Mouse (Mus musculus) heart, postnatal 25 days (tissue): ENCODE results near the gene Adarb2. TPM values are rescaled to one million over a fixed set of nuclear protein-coding genes. Genes with fewer than 3 reads are reported as not detected.

ENCODE experiments used
- DNase-seq: peaks from one replicate; pipeline ENCODE4 v3.0.0; 2022; ENCODE audit warnings: low spot score
- intact Hi-C: fragments of 180-260 bp; cut with DNase I; formaldehyde crosslinking; loops from one replicate; pipeline ENCODE4 v1.15.1; 2025
- total RNA-seq, 2 experiments: library from RNA; stranded (reverse); gene quantifications; 2 replicates each; pipeline ENCODE4 v1.2.3; 2021

Gene Adarb2
- total RNA-seq, 2 experiments from 2014 or later = not detected

GRCm38 (mm10) chr13:8744565-8744964 is 541.9 kb downstream of the Adarb2 start:
- intact Hi-C loops = no loop called here

DNA sequence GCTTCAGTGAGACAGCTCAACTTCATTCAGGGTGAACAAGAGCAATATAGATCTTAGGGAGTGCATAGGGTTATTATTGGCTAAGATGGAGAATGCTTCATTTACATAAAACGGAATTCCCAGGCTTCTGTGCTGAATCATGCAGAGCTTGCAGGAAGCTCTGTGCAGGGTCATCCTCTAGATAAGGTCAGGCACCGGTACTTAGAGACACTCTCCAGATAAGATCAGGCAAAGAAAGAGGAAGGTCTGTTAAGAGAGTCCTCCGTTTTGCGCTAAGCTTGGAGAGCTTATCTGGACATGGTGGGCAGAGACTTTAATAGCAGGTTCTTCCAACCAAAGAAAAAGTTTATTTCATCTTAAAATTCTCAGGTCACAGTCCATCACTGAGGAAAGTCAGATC is 542.9 kb downstream of the Adarb2 start:
- intact Hi-C loops = no loop called here
- DNase-seq = no peak

More at GRCm38 (mm10) chr13:8744565-8744964, 541.9 kb downstream of the Adarb2 start:
- DNase-seq = no peak

DNA sequence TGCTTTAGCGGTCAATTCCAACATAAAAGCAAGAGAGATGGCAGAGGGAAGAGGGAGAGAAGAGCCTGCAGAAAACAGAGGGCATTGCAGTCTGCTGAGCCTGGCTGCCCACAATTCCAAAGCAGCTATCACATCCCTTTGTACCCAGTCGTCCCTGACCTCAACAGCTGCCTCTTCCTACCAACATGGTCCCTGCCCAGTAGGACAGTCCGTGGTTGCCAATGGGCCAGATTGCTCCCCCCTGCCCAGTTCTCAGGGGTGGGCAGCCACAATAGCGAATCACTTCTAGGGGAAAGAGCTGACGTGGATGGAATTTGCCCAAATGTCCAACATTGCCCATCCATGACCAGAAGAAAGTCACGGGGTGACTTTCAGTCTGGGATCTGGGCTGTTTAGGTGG is 546.8 kb downstream of the Adarb2 start:
- intact Hi-C loops = no loop called here
- DNase-seq = no peak

GRCm38 (mm10) chr13:8760940-8761339 is 558.3 kb downstream of the Adarb2 start:
- intact Hi-C loops = no loop called here
- no peak for DNase-seq

- no peak for DNase-seq
- intact Hi-C loops = no loop called here
These were observed 567.1 kb downstream of the Adarb2 start for GRCm38 (mm10) chr13:8769654-8770227.

DNA sequence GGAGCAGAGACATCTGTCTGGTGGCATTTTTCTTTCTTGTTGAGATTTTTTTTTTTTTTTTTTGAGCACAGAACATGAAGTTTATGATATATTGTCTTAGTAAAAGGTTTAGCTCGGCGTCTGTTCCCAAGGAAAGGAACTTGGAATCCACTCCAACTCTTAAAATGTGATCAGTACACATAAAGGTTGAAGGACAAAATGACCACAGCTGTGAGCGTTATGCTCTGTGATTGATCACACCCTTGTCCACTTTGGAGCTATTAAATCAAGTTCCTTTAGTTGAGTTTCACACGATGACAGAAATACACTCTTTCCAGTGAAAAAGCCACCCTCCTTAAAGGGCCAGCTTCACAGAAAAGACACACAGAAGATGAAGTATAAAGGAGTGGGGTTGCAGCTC is 568.0 kb downstream of the Adarb2 start:
- DNase-seq = no peak

GRCm38 (mm10) chr13:8780441-8780840 is 577.8 kb downstream of the Adarb2 start:
- intact Hi-C loops = no loop called here

More for the DNA sequence above, 568.0 kb downstream of the Adarb2 start:
- intact Hi-C loops = no loop called here

DNA sequence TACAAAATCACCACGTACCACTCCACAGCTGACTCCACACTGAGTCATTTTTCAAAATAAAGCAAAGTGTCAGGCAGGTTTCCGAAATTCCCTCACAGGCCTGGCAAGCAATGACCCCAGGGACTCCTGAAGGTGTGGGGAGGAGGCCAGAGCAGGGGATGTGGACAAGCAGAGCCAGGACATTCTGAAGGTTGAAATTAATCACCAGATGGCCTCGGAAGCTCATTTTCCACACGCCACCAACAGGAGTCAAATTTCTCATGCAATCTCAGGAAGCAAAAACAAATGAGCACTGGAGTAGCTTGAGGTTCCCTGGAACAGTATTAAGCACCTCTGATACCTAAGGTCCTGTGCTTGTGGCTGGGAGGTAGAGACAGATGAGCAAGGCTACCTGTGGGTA is 580.0 kb downstream of the Adarb2 start:
- intact Hi-C loops = no loop called here
- DNase-seq = no peak

More at GRCm38 (mm10) chr13:8780441-8780840, 577.8 kb downstream of the Adarb2 start:
- no peak for DNase-seq

GRCm38 (mm10) chr13:8783686-8784307 is 581.1 kb downstream of the Adarb2 start:
- intact Hi-C loops = no loop called here
- no peak for DNase-seq

GRCm38 (mm10) chr13:8784308-8785061 is 581.8 kb downstream of the Adarb2 start:
- intact Hi-C loops = loop anchor here (5.0 kb wide), 1 partner anchor 1947 kb away; no protein-coding TSS in a partner anchor
- DNase-seq = no peak

DNA sequence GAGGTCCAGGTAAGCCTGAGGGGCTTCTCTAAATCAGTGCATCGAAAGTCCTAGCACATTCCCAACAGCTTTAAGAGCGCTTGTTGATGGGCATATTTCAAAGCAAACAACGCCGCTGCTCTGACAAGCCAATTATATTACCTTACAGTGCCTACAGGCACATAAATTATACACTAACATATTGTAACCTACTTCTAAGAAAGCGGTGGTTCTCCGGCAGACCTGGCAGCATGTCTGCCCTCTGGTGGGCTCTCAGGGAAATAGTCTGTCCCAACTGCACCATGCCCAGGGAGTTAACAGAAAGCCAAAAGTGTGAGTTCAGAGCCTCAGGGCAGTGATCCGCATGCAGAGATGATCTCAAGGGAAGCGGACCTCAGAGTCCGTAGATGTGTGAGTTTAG is 582.5 kb downstream of the Adarb2 start:
- intact Hi-C loops = loop anchor here (5.0 kb wide), 1 partner anchor 1948 kb away; no protein-coding TSS in a partner anchor
- no peak for DNase-seq

- no peak for DNase-seq
- intact Hi-C loops = no loop called here
These were observed 590.6 kb downstream of the Adarb2 start for GRCm38 (mm10) chr13:8793217-8793616.

DNA sequence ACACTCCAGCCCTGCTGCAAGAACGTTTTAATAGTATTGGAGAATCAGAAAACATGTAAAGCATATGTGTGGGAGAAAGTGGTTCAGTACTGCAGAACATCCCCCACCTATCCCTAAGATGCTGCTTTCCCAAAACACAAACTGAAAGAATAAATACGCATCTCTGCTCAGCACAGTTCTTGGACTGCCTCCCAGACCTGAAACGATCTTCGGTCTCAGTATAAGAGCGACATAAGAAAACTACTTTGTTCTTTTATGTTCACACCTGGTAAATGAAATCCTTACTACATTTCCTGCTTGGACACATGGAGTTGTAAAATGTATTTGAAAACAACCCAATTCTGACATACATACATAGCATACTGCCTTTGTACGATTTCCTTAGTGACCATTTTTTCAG is 597.9 kb downstream of the Adarb2 start:
- intact Hi-C loops = no loop called here
- DNase-seq = no peak

DNA sequence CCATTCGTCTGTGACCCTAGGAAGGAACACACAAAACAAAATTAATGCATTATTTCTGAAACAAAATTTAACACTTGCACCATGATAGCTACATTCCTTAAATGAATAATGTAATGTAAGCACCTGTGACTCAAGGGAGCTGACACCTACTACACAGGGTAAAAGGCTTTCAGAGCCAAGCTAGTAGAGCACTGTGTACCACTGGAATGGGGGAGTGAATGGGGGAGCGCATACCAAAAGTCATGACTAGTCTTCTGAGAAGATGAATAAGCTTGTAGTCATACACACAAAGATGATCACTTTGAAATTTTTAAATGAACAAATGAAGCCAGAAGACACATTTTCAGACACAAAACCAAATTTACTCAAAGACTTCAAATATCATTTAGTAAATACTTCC is 603.3 kb downstream of the Adarb2 start:
- DNase-seq = no peak
- intact Hi-C loops = no loop called here
